Mouse (Mus musculus) intestine, postnatal 0 days (tissue): ENCODE measurements around the gene Megf8. TPM values are rescaled to one million over a fixed set of nuclear protein-coding genes. Genes with fewer than 3 reads are reported as not detected.

Experiments
- ATAC-seq: fragments of 200-750 bp; cut with Nextera tagmentation; 2 replicates; pipeline ENCODE4 v1.8.0; 2017; ENCODE audit warnings: mild to moderate bottlenecking, moderate TSS enrichment, moderate library complexity
- H3K27ac ChIP-seq: fragments of 300-500 bp; sonication (generic); 2 replicates; pipeline ENCODE4 v1.5.1; 2014; ENCODE audit warnings: mild to moderate bottlenecking, low read depth, low read length, moderate library complexity
- H3K27me3 ChIP-seq: fragments of 300-500 bp; sonication (generic); replicated peaks from 2 replicates; pipeline ENCODE4 v1.6.1; 2014; ENCODE audit warnings: low read length, mixed read lengths; ENCODE audit not compliant: control insufficient read depth, insufficient read depth
- H3K36me3 ChIP-seq: fragments of 300-500 bp; sonication (generic); 2 replicates; pipeline ENCODE4 v1.6.1; 2014; ENCODE audit warnings: mild to moderate bottlenecking, moderate library complexity; ENCODE audit not compliant: control insufficient read depth, insufficient read depth
- H3K4me1 ChIP-seq: fragments of 300-500 bp; sonication (generic); replicated peaks from 2 replicates; pipeline ENCODE4 v1.6.1; 2014; ENCODE audit warnings: antibody characterized with exemption, low read length, mixed read lengths; ENCODE audit not compliant: control insufficient read depth, insufficient read depth
- H3K4me2 ChIP-seq: fragments of 300-500 bp; sonication (generic); replicated peaks from 2 replicates; pipeline ENCODE4 v1.6.1; 2014; ENCODE audit warnings: low read depth, mild to moderate bottlenecking, moderate library complexity
- H3K4me3 ChIP-seq: fragments of 300-500 bp; sonication (generic); 2 replicates; pipeline ENCODE4 v1.5.1; 2014; ENCODE audit warnings: low read depth, low read length
- H3K9ac ChIP-seq: fragments of 300-500 bp; sonication (generic); 2 replicates; pipeline ENCODE4 v1.6.1; 2014; ENCODE audit warnings: mild to moderate bottlenecking, low read depth, low read length
- H3K9me3 ChIP-seq: fragments of 300-500 bp; sonication (generic); 2 replicates; pipeline ENCODE4 v1.6.1; 2016; ENCODE audit warnings: mixed run types; ENCODE audit not compliant: control insufficient read depth
- CTCF ChIP-seq: sonication (generic); IDR thresholded peaks from 2 replicates; pipeline ENCODE4 v1.5.1; 2016; ENCODE audit warnings: low read depth, mild to moderate bottlenecking, control low read depth, antibody characterized with exemption, moderate library complexity
- WGBS: fragments of 180-500 bp; shearing (Covaris S2); extraction: QIAGEN DNeasy Blood & Tissue Kit; methylation state at CpG from one replicate; pipeline ENCODE4 v1.1.7; 2014; 5-methylcytosine and 5-hydroxymethylcytosine counted together
- polyA plus RNA-seq: library from polyadenylated mRNA; unstranded; fragments of >200 nt; fragmentation: Nextera tagmentation; extraction: Ambion mirVana; gene quantifications from 2 replicates; pipeline ENCODE4 v1.2.1, GENCODE M21; 2015

Gene Megf8
- polyA plus RNA-seq, 1 experiment from 2014 or later = 3.4 TPM

DNA sequence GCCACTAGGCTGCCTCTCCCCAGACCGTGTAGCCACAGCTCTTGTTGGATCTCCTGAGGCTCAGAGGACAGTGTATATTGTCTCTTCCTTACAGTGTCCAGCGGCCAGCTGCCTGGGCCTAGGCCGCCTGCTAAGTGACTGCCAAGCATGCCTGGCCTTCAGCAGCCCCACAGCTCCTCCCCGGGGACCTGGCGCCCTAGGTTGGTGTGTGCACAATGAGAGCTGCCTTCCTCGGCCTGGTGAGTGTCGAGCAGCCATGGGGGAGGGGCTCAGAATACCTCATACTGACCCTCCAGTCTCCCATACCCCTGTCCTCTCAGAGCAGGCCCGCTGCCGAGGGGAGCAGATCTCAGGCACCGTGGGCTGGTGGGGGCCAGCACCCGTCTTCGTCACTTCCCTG, 17.5 kb downstream of the Megf8 start:
- Histone ChIP-seq H3K9ac (no peak overlapping the region), H3K9me3 (no peaks in the 10 kb centered on the region), H3K4me2 (no peak overlapping the region), H3K4me1 (no peaks in the 10 kb centered on the region), H3K36me3 (peaks cover 34% of the 10 kb centered on the region; the same call in 1 of the 2 replicates), H3K27me3 (no peaks in the 10 kb centered on the region), H3K27ac (no peak overlapping the region), H3K4me3 (no peak overlapping the region)
- no peak for TF ChIP-seq CTCF
- ATAC-seq = no peak
- 85% methylated on average over 12 of the region's 12 CpGs for WGBS

- Histone ChIP-seq H3K9me3 (no peaks in the 10 kb centered on the region), H3K9ac (no peak overlapping the region), H3K36me3 (peaks cover 41% of the 10 kb centered on the region), H3K4me1 (no peaks in the 10 kb centered on the region), H3K27me3 (no peaks in the 10 kb centered on the region), H3K27ac (no peak overlapping the region), H3K4me2 (no peak overlapping the region), H3K4me3 (no peak overlapping the region)
- peak; percentile 52; the same call in 1 of the 2 replicates for TF ChIP-seq CTCF
- ATAC-seq = peak; percentile 70
- WGBS = 65% methylated on average over 9 of the region's 9 CpGs
These were observed 22.4 kb downstream of the Megf8 start for GRCm38 (mm10) chr7:25339329-25339728.

DNA sequence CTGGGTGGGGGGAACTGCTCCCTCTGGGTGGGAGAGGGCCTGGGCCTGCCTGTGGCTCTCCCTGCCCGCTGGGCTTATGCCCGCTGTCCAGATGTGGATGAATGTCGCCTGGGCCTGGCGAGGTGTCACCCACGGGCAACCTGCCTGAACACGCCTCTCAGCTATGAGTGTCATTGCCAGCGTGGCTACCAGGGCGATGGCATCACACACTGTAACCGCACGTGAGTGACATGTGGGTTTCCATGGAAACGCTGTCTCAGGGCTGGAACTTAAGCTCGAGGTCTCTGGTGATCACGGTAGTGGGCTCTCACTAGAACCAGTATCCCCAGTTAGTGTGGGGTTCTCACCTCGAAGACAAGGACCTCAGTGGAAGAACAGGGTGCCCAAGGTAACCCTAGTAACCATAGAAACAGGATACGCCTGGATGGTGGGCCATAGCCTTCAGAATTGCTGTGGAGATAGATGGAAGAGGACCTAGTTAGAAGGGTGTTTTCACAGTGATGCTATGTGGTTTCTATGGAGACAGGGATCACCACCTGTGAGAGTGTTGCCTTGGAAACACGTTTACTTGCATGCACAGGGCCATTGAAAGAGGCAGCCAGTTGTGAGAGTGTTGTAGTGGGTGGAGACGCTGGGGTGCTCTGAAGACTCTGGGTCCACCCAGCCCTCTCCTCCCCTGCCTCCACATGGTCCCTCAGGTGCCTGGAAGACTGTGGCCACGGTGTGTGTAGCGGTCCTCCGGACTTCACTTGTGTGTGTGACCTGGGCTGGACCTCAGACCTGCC, 24.2 kb downstream of the Megf8 start:
- no peak for TF ChIP-seq CTCF
- H3K4me3 ChIP-seq = no peak overlapping the region
- H3K9ac ChIP-seq = no peak overlapping the region
- no peak overlapping the region for H3K4me2 ChIP-seq
- WGBS = 85% methylated on average over 20 of the region's 20 CpGs
- peaks cover 28% of the 10 kb centered on the region for H3K36me3 ChIP-seq
- H3K27me3 ChIP-seq = no peaks in the 10 kb centered on the region
- ATAC-seq = no peak
- H3K4me1 ChIP-seq = no peaks in the 10 kb centered on the region
- no peaks in the 10 kb centered on the region for H3K9me3 ChIP-seq
- no peak overlapping the region for H3K27ac ChIP-seq

DNA sequence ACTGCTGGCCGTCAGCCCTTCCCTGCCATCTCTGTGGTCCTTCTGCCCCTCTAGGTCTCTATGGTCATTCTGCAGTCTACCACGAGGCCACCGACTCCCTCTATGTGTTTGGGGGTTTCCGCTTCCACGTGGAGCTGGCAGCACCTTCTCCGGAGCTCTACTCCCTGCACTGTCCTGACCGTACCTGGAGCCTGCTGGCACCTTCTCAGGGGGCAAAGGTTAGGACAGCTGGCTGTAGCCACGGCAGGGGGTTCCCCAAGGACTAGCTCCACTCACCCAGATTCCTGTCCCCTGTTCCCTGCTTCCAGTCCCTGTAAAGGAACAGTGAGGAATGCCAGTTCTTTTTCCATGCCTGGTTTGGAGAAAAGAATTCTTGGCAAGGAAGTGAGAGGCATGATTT, 31.9 kb downstream of the Megf8 start:
- Histone ChIP-seq H3K9me3 (no peaks in the 10 kb centered on the region), H3K4me3 (no peak overlapping the region), H3K36me3 (peaks cover 37% of the 10 kb centered on the region), H3K27ac (no peak overlapping the region), H3K4me2 (no peak overlapping the region), H3K9ac (no peak overlapping the region), H3K27me3 (no peaks in the 10 kb centered on the region), H3K4me1 (no peaks in the 10 kb centered on the region)
- WGBS = 75% methylated on average over 8 of the region's 8 CpGs
- TF ChIP-seq CTCF = no peak
- ATAC-seq = no peak

GRCm38 (mm10) chr7:25358721-25359206, 41.8 kb downstream of the Megf8 start:
- Histone ChIP-seq H3K27me3 (no peaks in the 10 kb centered on the region), H3K36me3 (peaks cover 33% of the 10 kb centered on the region), H3K9ac (no peak overlapping the region), H3K9me3 (no peaks in the 10 kb centered on the region), H3K4me3 (no peak overlapping the region), H3K4me1 (no peaks in the 10 kb centered on the region), H3K27ac (no peak overlapping the region), H3K4me2 (no peak overlapping the region)
- WGBS = 89% methylated on average over 18 of the region's 19 CpGs
- TF ChIP-seq CTCF = no peak
- ATAC-seq = no peak

- no peak overlapping the region for H3K9ac ChIP-seq
- peak; percentile 56 for TF ChIP-seq CTCF
- H3K4me3 ChIP-seq = no peak overlapping the region
- H3K27ac ChIP-seq = no peak overlapping the region
- H3K4me1 ChIP-seq = no peaks in the 10 kb centered on the region
- peaks cover 13% of the 10 kb centered on the region for H3K27me3 ChIP-seq
- 86% methylated on average over 19 of the region's 19 CpGs for WGBS
- no peak for ATAC-seq
- H3K9me3 ChIP-seq = no peaks in the 10 kb centered on the region
- H3K36me3 ChIP-seq = peaks cover 33% of the 10 kb centered on the region
- no peak overlapping the region for H3K4me2 ChIP-seq
These were observed 46.2 kb downstream of the Megf8 start for GRCm38 (mm10) chr7:25363151-25363550.
